Mouse (Mus musculus): ENCODE measurements around the gene Inf2. TPM values are rescaled to one million over a fixed set of nuclear protein-coding genes. Genes with fewer than 3 reads are reported as not detected.
A peak's percentile ranks its signal among the peaks of the same experiment; 100 is the strongest.

Inf2 gene
- polyA plus RNA-seq, 1 experiment from 2014 or later, result 1.1 TPM

DNA sequence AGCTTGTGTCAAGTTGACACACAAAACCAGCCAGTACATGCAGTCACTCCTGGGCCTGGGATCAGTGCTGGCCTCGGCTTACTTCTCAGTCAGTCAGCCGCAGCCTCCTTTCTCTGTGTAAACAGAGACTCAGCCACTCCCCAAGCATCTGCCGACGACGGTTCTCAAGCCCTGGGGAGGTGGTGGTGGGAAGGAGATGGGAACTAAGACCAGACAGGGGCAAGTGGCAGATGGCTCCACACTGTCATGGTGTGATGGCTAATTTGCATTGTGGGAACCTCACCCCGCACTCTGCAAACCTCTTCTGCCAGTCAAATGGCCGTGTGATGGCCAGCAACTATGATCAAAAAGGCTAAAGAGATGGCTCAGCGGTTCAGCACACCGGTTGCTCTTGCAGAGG lies 28.1 kb downstream of the Inf2 start:
- Histone ChIP-seq H3K36me3 (ENCODE audit: control insufficient read depth, insufficient read depth, low read length) (no peaks in the 10 kb centered on the region), H3K27me3 (replicated peaks; ENCODE audit: control insufficient read depth, insufficient read depth, low read length) (peaks cover 10% of the 10 kb centered on the region), H3K9me3 (ENCODE audit: control insufficient read depth, low read length) (no peaks in the 10 kb centered on the region), H3K4me2 (ENCODE audit: low read length) (no peak overlapping the region), H3K4me1 (ENCODE audit: control insufficient read depth, insufficient read depth, low read depth, low read length) (peaks cover 8% of the 10 kb centered on the region; the same call in 1 of the 2 replicates), H3K4me3 (ENCODE audit: low read length) (no peak overlapping the region), H3K9ac (ENCODE audit: low read depth, low read length) (no peak overlapping the region), H3K27ac (ENCODE audit: low read depth, low read length) (no peak overlapping the region)
- 63% methylated on average over 9 of the region's 9 CpGs for WGBS
- ATAC-seq, result no peak

DNA sequence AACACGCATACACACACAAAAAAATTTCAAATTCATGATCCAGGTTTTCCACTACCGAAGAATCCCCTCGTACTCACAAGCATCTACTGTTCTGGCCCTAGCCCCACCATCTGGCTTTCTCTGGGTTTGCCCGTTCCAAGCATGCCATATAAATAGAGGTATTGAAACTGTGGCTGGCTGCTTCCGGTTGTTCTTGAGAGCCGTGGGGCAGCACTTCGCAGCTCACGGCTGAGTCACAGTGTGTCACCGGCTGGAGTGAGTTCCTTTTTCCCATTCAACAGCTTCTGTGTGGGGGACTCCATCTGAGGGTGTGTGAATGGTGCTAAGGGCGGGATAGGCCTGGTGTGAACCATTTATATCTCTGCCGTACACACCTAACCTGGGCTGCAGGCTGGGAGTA lies 28.6 kb downstream of the Inf2 start:
- WGBS, result 90% methylated on average over 11 of the region's 11 CpGs
- H3K36me3 ChIP-seq (ENCODE audit: control insufficient read depth, insufficient read depth, low read length), result no peaks in the 10 kb centered on the region
- H3K9me3 ChIP-seq (ENCODE audit: control insufficient read depth, low read length), result no peaks in the 10 kb centered on the region
- no peak overlapping the region for H3K4me2 ChIP-seq (ENCODE audit: low read length)
- H3K4me3 ChIP-seq (ENCODE audit: low read length), result no peak overlapping the region
- peaks cover 12% of the 10 kb centered on the region for H3K27me3 ChIP-seq (replicated peaks; ENCODE audit: control insufficient read depth, insufficient read depth, low read length)
- no peak for ATAC-seq
- peaks cover 8% of the 10 kb centered on the region; the same call in 1 of the 2 replicates for H3K4me1 ChIP-seq (ENCODE audit: control insufficient read depth, insufficient read depth, low read depth, low read length)
- H3K9ac ChIP-seq (ENCODE audit: low read depth, low read length), result no peak overlapping the region
- H3K27ac ChIP-seq (ENCODE audit: low read depth, low read length), result no peak overlapping the region

GRCm38 (mm10) chr12:112617898-112618380 lies 29.4 kb downstream of the Inf2 start:
- WGBS, result 13% methylated on average over 8 of the region's 8 CpGs
- Histone ChIP-seq H3K4me1 (ENCODE audit: control insufficient read depth, insufficient read depth, low read depth, low read length) (peaks cover 8% of the 10 kb centered on the region; the same call in 1 of the 2 replicates), H3K27me3 (replicated peaks; ENCODE audit: control insufficient read depth, insufficient read depth, low read length) (peaks cover 15% of the 10 kb centered on the region), H3K4me3 (ENCODE audit: low read length) (no peak overlapping the region), H3K36me3 (ENCODE audit: control insufficient read depth, insufficient read depth, low read length) (no peaks in the 10 kb centered on the region), H3K9me3 (ENCODE audit: control insufficient read depth, low read length) (no peaks in the 10 kb centered on the region), H3K4me2 (ENCODE audit: low read length) (no peak overlapping the region), H3K9ac (ENCODE audit: low read depth, low read length) (no peak overlapping the region), H3K27ac (ENCODE audit: low read depth, low read length) (no peak overlapping the region)
- ATAC-seq, result peak; percentile 49; the same call in 1 of the 2 replicates

- Histone ChIP-seq H3K9me3 (ENCODE audit: control insufficient read depth, low read length) (no peaks in the 10 kb centered on the region), H3K4me3 (ENCODE audit: low read length) (peak overlapping the region; percentile 61), H3K27me3 (replicated peaks; ENCODE audit: control insufficient read depth, insufficient read depth, low read length) (peaks cover 15% of the 10 kb centered on the region), H3K4me2 (ENCODE audit: low read length) (peak overlapping the region; percentile 99), H3K4me1 (ENCODE audit: control insufficient read depth, insufficient read depth, low read depth, low read length) (peaks cover 8% of the 10 kb centered on the region; the same call in 1 of the 2 replicates), H3K36me3 (ENCODE audit: control insufficient read depth, insufficient read depth, low read length) (no peaks in the 10 kb centered on the region), H3K9ac (ENCODE audit: low read depth, low read length) (peak overlapping the region; percentile 80; the same call in 1 of the 2 replicates), H3K27ac (ENCODE audit: low read depth, low read length) (no peak overlapping the region)
- 32% methylated on average over 13 of the region's 13 CpGs for WGBS
- ATAC-seq, result no peak
Measured at GRCm38 (mm10) chr12:112618981-112619685, 30.5 kb downstream of the Inf2 start.

GRCm38 (mm10) chr12:112619686-112620353 lies 31.2 kb downstream of the Inf2 start, which contains the start of gene Adssl1:
Adssl1 (plus strand) TSS chr12:112620045.
- Histone ChIP-seq H3K4me1 (ENCODE audit: control insufficient read depth, insufficient read depth, low read depth, low read length) (peaks cover 8% of the 10 kb centered on the region; the same call in 1 of the 2 replicates), H3K27me3 (replicated peaks; ENCODE audit: control insufficient read depth, insufficient read depth, low read length) (peaks cover 15% of the 10 kb centered on the region), H3K4me2 (ENCODE audit: low read length) (peak within 1 kb of the TSS; percentile 99), H3K9ac (ENCODE audit: low read depth, low read length) (peak within 1 kb of the TSS; percentile 80), H3K36me3 (ENCODE audit: control insufficient read depth, insufficient read depth, low read length) (no peaks in the 10 kb centered on the region), H3K9me3 (ENCODE audit: control insufficient read depth, low read length) (no peaks in the 10 kb centered on the region), H3K27ac (ENCODE audit: low read depth, low read length) (peak within 1 kb of the TSS; percentile 39; the same call in 1 of the 2 replicates), H3K4me3 (ENCODE audit: low read length) (peak within 1 kb of the TSS; percentile 61)
- under 1% methylated on average over 50 of the region's 56 CpGs for WGBS
- peak; percentile 51 for ATAC-seq

- peak overlapping the region; percentile 99 for H3K4me2 ChIP-seq (ENCODE audit: low read length)
- H3K4me3 ChIP-seq (ENCODE audit: low read length), result peak overlapping the region; percentile 61
- H3K9me3 ChIP-seq (ENCODE audit: control insufficient read depth, low read length), result no peaks in the 10 kb centered on the region
- H3K4me1 ChIP-seq (ENCODE audit: control insufficient read depth, insufficient read depth, low read depth, low read length), result peaks cover 8% of the 10 kb centered on the region; the same call in 1 of the 2 replicates
- H3K27ac ChIP-seq (ENCODE audit: low read depth, low read length), result no peak overlapping the region
- H3K27me3 ChIP-seq (replicated peaks; ENCODE audit: control insufficient read depth, insufficient read depth, low read length), result peaks cover 15% of the 10 kb centered on the region
- no peak; the same call in none of the 2 replicates for ATAC-seq
- H3K36me3 ChIP-seq (ENCODE audit: control insufficient read depth, insufficient read depth, low read length), result no peaks in the 10 kb centered on the region
- 9% methylated on average over 16 of the region's 16 CpGs for WGBS
- H3K9ac ChIP-seq (ENCODE audit: low read depth, low read length), result peak overlapping the region; percentile 80
Measured at GRCm38 (mm10) chr12:112620354-112621061, 31.9 kb downstream of the Inf2 start.

DNA sequence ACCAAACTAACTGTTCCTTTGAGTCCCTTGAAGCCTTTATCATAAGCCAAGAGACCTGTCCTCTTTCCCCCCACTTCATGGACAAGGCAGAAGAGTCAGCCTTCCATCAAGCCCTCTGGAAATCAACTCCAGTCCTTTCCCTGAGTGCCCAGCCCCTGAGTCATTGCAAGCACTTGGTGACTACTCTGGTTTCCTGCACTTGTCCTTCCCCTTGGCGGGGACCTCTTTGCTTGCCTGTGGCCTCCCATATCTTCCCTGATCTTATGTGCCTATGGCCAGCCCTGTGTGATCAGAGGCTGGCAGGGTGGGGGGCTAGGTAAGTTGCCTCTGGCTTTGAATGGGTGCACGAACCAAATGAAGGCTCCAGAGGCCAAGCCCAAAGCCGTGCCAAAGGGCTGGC lies 33.3 kb downstream of the Inf2 start:
- Histone ChIP-seq H3K9ac (ENCODE audit: low read depth, low read length) (no peak overlapping the region), H3K27ac (ENCODE audit: low read depth, low read length) (no peak overlapping the region), H3K9me3 (ENCODE audit: control insufficient read depth, low read length) (no peaks in the 10 kb centered on the region), H3K4me1 (ENCODE audit: control insufficient read depth, insufficient read depth, low read depth, low read length) (peaks cover 8% of the 10 kb centered on the region; the same call in 1 of the 2 replicates), H3K36me3 (ENCODE audit: control insufficient read depth, insufficient read depth, low read length) (no peaks in the 10 kb centered on the region), H3K4me3 (ENCODE audit: low read length) (no peak overlapping the region), H3K4me2 (ENCODE audit: low read length) (no peak overlapping the region), H3K27me3 (replicated peaks; ENCODE audit: control insufficient read depth, insufficient read depth, low read length) (peaks cover 15% of the 10 kb centered on the region)
- ATAC-seq, result no peak
- 79% methylated on average over 3 of the region's 3 CpGs for WGBS

GRCm38 (mm10) chr12:112623742-112624141 lies 35.2 kb downstream of the Inf2 start:
- H3K27ac ChIP-seq (ENCODE audit: low read depth, low read length), result no peak overlapping the region
- H3K36me3 ChIP-seq (ENCODE audit: control insufficient read depth, insufficient read depth, low read length), result no peaks in the 10 kb centered on the region
- no peak overlapping the region for H3K4me3 ChIP-seq (ENCODE audit: low read length)
- ATAC-seq, result no peak
- H3K4me2 ChIP-seq (ENCODE audit: low read length), result no peak overlapping the region
- 14% methylated on average over 2 of the region's 2 CpGs for WGBS
- peaks cover 8% of the 10 kb centered on the region; the same call in 1 of the 2 replicates for H3K4me1 ChIP-seq (ENCODE audit: control insufficient read depth, insufficient read depth, low read depth, low read length)
- H3K9me3 ChIP-seq (ENCODE audit: control insufficient read depth, low read length), result no peaks in the 10 kb centered on the region
- peaks cover 12% of the 10 kb centered on the region for H3K27me3 ChIP-seq (replicated peaks; ENCODE audit: control insufficient read depth, insufficient read depth, low read length)
- H3K9ac ChIP-seq (ENCODE audit: low read depth, low read length), result no peak overlapping the region
